Mouse (Mus musculus): ENCODE data around the gene Cldn13. TPM values are rescaled to one million over a fixed set of nuclear protein-coding genes. Genes with fewer than 3 reads are reported as not detected.

Gene Cldn13
- polyA plus RNA-seq (2015; fragmentation: Nextera tagmentation; extraction: Ambion mirVana) = 337 and 413 TPM in 2 replicates

GRCm38 (mm10) chr5:134915311-134915710, at the start of gene Cldn13:
Cldn13 (minus strand) TSS chr5:134915526.

GRCm38 (mm10) chr5:134946857-134947255, 31.5 kb upstream of the Cldn13 start, which contains the start of gene Cldn4:
Cldn4 (minus strand) TSS chr5:134946934.

GRCm38 (mm10) chr5:134932179-134932902, 17.0 kb upstream of the Cldn13 start, which contains the start of gene Mettl27:
Mettl27 (plus strand) TSS chr5:134932368.

GRCm38 (mm10) chr5:134906633-134907032, 8.7 kb downstream of the Cldn13 start, which contains the start of gene Tmem270:
Tmem270 (minus strand) TSS chr5:134906733.

Other genes starting within 250 kb of the Cldn13 start
- gene Limk1, start 226.9 kb downstream of the Cldn13 start, polyA plus RNA-seq (2015; fragmentation: Nextera tagmentation; extraction: Ambion mirVana) = 1.9 and 3.0 TPM in 2 replicates
- gene Eln, start 168.2 kb downstream of the Cldn13 start, polyA plus RNA-seq (2015; fragmentation: Nextera tagmentation; extraction: Ambion mirVana) = 537 and 634 TPM in 2 replicates
- gene Tmem270, start 8.8 kb downstream of the Cldn13 start, polyA plus RNA-seq (2015; fragmentation: Nextera tagmentation; extraction: Ambion mirVana) = not detected in 2 replicates
- gene Mettl27, start 16.8 kb upstream of the Cldn13 start, polyA plus RNA-seq (2015; fragmentation: Nextera tagmentation; extraction: Ambion mirVana) = 44.5 and 52.7 TPM in 2 replicates
- 0.08 and 0.11 TPM in 2 replicates for gene Cldn4, start 31.4 kb upstream of the Cldn13 start, polyA plus RNA-seq (2015; fragmentation: Nextera tagmentation; extraction: Ambion mirVana)
- 0.78 and 0.80 TPM in 2 replicates for gene Cldn3, start 70.7 kb upstream of the Cldn13 start, polyA plus RNA-seq (2015; fragmentation: Nextera tagmentation; extraction: Ambion mirVana)
- 49.5 and 52.6 TPM in 2 replicates for gene Abhd11, start 93.6 kb upstream of the Cldn13 start, polyA plus RNA-seq (2015; fragmentation: Nextera tagmentation; extraction: Ambion mirVana)
- gene Stx1a, start 108.0 kb upstream of the Cldn13 start, polyA plus RNA-seq (2015; fragmentation: Nextera tagmentation; extraction: Ambion mirVana) = 2.1 TPM in 2 replicates
- gene Dnajc30, start 148.7 kb upstream of the Cldn13 start, polyA plus RNA-seq (2015; fragmentation: Nextera tagmentation; extraction: Ambion mirVana) = 16.0 and 16.8 TPM in 2 replicates
- gene Bud23, start 149.4 kb upstream of the Cldn13 start, polyA plus RNA-seq (2015; fragmentation: Nextera tagmentation; extraction: Ambion mirVana) = 51.1 and 55.2 TPM in 2 replicates
- gene Vps37d, start 162.7 kb upstream of the Cldn13 start, polyA plus RNA-seq (2015; fragmentation: Nextera tagmentation; extraction: Ambion mirVana) = 1.2 and 1.4 TPM in 2 replicates
- 0.08 TPM in 1 of 2 replicates, not detected in the other for gene Mlxipl, start 174.4 kb upstream of the Cldn13 start, polyA plus RNA-seq (2015; fragmentation: Nextera tagmentation; extraction: Ambion mirVana)
- gene Tbl2, start 234.1 kb upstream of the Cldn13 start, polyA plus RNA-seq (2015; fragmentation: Nextera tagmentation; extraction: Ambion mirVana) = 8.0 and 8.3 TPM in 2 replicates

Measured in spleen, postnatal 0 days (tissue).